Mouse (Mus musculus): ENCODE measurements around the gene Nek9.

The Nek9 gene

GRCm38 (mm10) chr12:85339243-85339729 is at the start of gene Nek9:
Gene Nek9, minus strand, starts transcription at chr12:85339362.
- in situ Hi-C loops (cut with MboI, MseI), result no loop called here

GRCm38 (mm10) chr12:85385995-85386375 is 46.8 kb upstream of the Nek9 start:
- in situ Hi-C loops (cut with MboI, MseI), result loop anchor here (5.0 kb wide), 1 partner anchor 46 kb away; no protein-coding TSS in a partner anchor

GRCm38 (mm10) chr12:85385329-85385994 is 46.3 kb upstream of the Nek9 start:
- in situ Hi-C loops (cut with MboI, MseI), result loop anchor here (5.0 kb wide), 1 partner anchor 47 kb away; no protein-coding TSS in a partner anchor

- in situ Hi-C loops (cut with MboI, MseI), result no loop called here
Observed at GRCm38 (mm10) chr12:85382761-85383680, 43.9 kb upstream of the Nek9 start.

GRCm38 (mm10) chr12:85381570-85381969 is 42.4 kb upstream of the Nek9 start:
- in situ Hi-C loops (cut with MboI, MseI), result no loop called here

- in situ Hi-C loops (cut with MboI, MseI), result no loop called here
Observed at GRCm38 (mm10) chr12:85380942-85381341, 41.8 kb upstream of the Nek9 start.

GRCm38 (mm10) chr12:85380308-85380707 is 41.1 kb upstream of the Nek9 start:
- in situ Hi-C loops (cut with MboI, MseI), result no loop called here

GRCm38 (mm10) chr12:85378271-85378670 is 39.1 kb upstream of the Nek9 start:
- in situ Hi-C loops (cut with MboI, MseI), result loop anchor here (5.0 kb wide), 1 partner anchor 36 kb away; no protein-coding TSS in a partner anchor

GRCm38 (mm10) chr12:85374561-85375272 is 35.6 kb upstream of the Nek9 start, which contains the start of gene Tmed10:
Gene Tmed10, minus strand, starts transcription at chr12:85374847.
- in situ Hi-C loops (cut with MboI, MseI), result loop anchor here (5.0 kb wide), 1 partner anchor 32 kb away; no protein-coding TSS in a partner anchor

GRCm38 (mm10) chr12:85373591-85374560 is 34.7 kb upstream of the Nek9 start:
- in situ Hi-C loops (cut with MboI, MseI), result no loop called here

- in situ Hi-C loops (cut with MboI, MseI), result no loop called here
Observed at GRCm38 (mm10) chr12:85372068-85372665, 33.0 kb upstream of the Nek9 start.

GRCm38 (mm10) chr12:85368441-85369063 is 29.4 kb upstream of the Nek9 start:
- in situ Hi-C loops (cut with MboI, MseI), result loop anchor here (10.0 kb wide), 1 partner anchor 296 kb away; no protein-coding TSS in a partner anchor

- in situ Hi-C loops (cut with MboI, MseI), result loop anchor here (10.0 kb wide), 1 partner anchor 299 kb away; no protein-coding TSS in a partner anchor
Observed at GRCm38 (mm10) chr12:85366271-85366670, 27.1 kb upstream of the Nek9 start.

GRCm38 (mm10) chr12:85362510-85362909 is 23.3 kb upstream of the Nek9 start:
- in situ Hi-C loops (cut with MboI, MseI), result loop anchor here (10.0 kb wide), 1 partner anchor 302 kb away; no protein-coding TSS in a partner anchor

GRCm38 (mm10) chr12:85361580-85361979 is 22.4 kb upstream of the Nek9 start:
- in situ Hi-C loops (cut with MboI, MseI), result loop anchor here (10.0 kb wide), 1 partner anchor 303 kb away; no protein-coding TSS in a partner anchor

- in situ Hi-C loops (cut with MboI, MseI), result loop anchor here (10.0 kb wide), 1 partner anchor 304 kb away; no protein-coding TSS in a partner anchor
Observed at GRCm38 (mm10) chr12:85361165-85361564, 22.0 kb upstream of the Nek9 start.

- in situ Hi-C loops (cut with MboI, MseI), result no loop called here
Observed at GRCm38 (mm10) chr12:85354061-85354460, 14.9 kb upstream of the Nek9 start.

GRCm38 (mm10) chr12:85350407-85351232 is 11.5 kb upstream of the Nek9 start:
- in situ Hi-C loops (cut with MboI, MseI), result no loop called here
